Mouse (Mus musculus): ENCODE data around the gene Lamb3.

Gene Lamb3

DNA sequence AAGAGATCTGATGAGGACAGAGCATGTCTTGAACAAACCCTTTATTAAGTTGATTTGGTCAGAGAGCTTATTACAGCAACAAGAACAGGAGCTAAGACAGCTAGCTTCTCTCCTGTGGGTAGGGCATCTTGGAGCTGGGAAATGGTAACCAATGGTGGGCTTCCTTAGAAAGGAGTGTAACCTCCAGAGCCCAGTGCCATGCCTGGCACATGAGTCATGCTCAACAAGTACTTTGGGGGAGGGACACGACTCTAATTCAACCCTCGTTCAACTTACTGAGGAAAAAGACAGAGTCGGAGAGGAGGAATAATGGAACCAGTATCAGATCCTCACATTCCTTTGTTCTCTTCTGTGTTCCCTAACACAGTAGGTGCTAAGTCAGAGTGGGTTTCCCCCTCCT lies 112.2 kb downstream of the Lamb3 start:
- DNase-seq, result no peak

DNA sequence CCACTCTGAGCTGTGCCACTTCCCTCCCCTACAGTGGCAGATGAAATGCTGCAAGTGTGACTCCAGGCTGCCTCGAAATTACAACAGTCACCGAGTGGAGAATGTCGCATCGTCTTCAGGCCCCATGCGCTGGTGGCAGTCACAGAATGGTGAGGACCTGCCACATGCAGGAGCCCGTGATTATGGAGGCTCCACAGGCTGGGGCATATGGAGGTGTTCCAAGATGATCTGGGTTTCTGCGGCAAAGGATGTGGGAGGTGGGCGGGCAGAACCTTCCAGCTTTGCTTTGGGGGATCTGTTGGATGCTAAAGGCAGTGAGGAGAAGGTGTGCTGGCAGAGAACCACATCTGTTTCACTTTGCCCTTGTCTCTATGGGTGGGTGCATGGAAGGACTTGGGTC lies 112.9 kb downstream of the Lamb3 start:
- no peak for DNase-seq

DNA sequence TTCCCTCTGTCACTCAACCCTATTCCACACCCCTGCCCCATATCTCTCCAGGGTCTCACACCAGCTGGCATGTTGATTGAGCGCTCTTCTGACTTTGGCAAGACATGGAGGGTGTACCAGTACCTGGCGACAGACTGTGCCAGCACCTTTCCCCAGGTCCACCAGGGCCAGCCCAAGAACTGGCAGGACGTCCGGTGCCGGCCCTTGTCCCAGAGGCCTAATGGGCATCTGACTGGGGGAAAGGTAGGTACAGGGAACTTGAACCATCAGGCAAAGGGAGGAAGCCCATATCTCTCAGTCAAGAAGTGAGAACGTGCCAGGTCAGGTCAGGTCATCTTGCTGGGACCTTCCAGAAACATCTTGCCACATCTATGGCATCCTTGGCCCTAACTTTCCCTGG lies 116.2 kb downstream of the Lamb3 start:
- DNase-seq, result no peak

DNA sequence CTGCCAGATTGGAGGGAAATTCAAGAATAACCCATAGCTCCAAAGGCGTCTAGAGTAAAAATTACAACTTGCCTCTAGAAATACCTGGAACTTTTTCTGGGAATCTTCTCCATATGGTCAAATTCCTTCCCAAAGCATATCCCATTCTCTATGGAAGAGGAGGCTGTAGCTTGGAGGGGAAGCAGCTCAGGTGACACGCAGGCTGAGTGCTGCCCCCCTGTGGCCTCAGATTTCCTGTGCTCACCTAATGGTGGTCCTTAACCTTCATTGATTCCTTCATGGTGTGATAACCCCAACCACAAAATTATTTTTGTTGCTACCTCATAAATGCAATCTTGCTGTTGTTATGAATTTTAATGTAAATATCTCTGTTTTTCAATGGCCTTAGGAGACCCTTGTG lies 116.7 kb downstream of the Lamb3 start:
- peak; percentile 77 for DNase-seq

DNA sequence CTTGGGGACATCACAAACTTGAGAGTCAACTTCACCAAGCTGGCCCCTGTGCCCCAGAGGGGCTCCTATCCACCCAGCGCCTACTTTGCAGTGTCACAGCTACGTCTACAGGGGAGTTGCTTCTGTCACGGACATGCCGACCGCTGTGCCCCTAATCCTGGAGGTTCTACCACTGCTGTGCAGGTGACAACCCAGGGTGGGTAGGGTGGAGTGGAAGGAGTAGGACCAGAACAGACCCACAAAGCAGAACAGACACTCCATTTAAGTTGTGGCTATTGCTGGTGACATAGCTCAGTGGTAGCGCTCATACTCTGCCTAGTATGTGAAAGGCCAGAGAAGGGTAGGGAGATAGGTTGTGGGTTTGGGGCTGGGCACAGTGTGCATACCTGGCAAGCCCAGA lies 118.4 kb downstream of the Lamb3 start:
- DNase-seq, result no peak

DNA sequence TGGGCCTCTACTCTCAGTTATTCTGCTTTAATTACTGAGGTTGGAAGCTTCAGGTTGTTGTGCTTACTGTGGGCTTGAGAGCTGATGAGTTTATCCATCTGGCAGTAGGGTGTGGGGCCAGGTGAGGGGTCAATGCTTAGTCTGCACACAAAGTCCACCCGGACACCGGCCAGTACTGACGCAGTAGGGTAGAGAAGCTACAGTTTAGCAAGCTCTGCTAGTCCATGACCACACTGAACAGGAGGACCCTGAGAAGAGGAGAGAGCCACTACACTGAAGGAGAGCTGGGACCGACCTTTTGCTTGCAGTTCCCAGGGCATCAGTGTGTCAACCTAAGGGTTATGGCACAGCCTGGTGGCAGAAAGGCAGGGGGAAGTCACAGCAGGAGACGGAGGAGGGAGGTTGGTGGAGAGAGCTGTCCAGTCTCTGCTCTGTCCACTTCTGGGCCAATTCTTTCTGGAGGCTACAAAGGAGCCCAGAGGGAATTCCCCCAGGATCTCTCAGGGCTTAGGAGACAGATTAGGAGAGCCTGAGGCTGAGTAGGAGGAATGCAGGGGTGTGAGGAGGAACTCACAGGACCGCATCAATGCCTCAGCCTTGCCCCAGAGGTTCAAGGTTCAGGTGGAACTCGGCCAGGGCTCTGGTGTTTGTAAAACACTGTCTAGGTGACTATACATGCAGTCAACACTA lies 119.1 kb downstream of the Lamb3 start:
- no peak for DNase-seq

DNA sequence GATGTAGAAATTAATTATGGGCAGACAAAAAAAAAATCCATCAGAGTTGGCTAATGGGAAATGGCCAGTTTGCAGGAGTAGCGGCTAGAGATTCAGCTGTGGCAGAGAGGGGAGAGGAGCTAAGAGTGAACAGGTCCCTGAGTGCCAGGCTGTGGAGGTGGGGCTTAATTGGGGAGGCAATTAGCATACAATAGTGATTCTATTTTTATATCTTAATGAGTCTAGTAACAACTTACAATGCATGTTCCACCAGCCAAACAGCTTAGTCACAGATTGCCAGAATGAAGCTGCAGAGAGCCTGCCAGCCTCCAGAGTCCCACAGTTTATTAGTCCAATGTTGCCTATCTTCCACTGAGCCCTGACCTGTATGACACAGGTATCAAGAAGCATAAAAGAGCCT lies 119.7 kb downstream of the Lamb3 start:
- no peak for DNase-seq

DNA sequence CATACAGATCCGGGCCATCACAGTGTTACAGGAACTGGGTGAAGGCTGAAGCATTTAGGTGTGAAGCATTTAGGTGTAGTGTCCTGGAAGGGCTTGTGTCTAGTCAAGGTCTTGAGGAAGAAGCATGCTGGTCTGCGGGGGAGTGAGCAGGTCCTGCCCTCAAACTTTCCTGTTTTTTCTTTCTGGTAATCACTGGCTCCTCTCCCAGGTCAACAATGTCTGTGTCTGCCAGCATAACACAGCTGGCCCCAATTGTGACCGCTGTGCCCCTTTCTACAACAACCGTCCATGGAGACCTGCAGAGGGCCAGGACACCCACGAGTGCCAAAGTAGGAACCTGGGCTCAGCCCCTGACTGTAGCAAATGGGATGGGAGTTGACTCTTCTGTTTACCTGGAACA lies 120.2 kb downstream of the Lamb3 start:
- no peak for DNase-seq

DNA sequence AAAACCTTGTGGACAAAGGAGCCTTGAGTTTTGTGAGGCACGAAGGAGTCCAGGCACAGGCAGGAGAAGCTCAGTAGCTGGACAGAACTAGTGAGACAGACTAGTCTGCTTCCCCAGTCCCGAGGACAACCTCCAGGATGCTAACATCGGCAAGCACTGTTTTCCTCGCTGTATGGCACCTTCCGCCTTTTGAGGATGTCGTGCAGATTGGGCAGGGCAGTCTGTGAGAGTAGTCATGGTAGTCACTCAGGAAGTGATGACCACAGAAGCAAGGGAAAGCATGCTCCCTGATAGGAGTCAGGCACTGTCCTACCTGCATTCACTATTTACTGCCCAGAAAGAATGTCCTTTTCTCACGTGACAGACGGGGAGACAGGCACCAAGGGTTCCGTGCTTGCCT lies 122.1 kb downstream of the Lamb3 start:
- DNase-seq, result no peak

DNA sequence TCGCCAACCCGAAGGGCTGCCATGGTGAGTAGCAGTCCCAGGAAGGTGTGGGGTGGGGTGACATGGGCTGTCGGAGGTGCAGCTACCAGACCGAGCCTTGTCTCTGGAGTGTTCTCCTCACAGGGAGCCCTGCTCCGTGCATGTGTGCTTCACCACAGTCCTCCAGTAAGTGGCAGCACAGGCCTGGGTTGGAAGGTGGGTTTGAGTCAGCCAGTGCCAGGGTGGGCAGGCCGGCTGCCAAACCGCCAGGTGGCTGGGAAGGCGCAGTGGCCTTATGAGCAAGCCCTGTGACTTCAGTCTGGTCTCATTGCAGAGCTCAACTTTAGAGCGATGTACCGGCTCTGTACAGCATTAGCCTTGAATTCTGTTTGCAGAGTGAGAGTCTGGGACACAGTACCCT lies 122.7 kb downstream of the Lamb3 start:
- peak; percentile 55 for DNase-seq

DNA sequence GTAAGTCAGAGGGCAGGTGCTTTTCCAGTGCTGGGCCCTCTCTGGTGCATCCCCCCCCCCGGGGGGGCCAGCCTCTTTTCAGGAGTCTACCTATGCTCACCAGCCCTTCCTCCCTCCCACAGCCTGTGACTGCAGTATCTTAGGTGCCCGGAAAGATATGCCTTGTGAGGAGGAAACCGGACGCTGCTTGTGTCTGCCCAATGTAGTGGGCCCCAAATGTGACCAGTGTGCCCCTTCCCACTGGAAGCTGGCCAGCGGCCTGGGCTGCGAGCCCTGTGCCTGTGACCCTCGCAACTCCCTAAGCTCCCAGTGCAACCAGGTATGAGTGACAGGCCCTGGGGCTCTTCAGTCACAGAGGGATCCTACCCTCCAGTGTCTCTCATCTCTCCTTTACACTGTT lies 123.1 kb downstream of the Lamb3 start:
- no peak for DNase-seq

DNA sequence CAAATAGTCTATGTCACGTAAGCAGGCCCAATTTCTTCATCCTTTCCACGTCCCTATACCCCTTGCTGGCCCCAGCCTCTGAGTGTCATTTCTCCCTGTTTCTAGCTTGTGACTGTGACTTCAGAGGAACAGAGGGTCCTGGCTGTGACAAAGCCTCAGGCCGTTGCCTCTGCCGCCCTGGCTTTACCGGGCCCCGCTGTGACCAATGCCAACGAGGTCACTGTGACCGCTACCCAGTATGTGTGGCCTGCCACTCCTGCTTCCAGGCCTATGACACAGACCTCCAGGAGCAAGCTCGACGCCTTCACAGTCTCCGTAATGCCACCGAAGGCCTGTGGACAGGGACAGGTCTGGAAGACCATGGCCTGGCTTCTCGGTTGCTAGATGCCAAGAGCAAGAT lies 124.5 kb downstream of the Lamb3 start:
- DNase-seq, result no peak

DNA sequence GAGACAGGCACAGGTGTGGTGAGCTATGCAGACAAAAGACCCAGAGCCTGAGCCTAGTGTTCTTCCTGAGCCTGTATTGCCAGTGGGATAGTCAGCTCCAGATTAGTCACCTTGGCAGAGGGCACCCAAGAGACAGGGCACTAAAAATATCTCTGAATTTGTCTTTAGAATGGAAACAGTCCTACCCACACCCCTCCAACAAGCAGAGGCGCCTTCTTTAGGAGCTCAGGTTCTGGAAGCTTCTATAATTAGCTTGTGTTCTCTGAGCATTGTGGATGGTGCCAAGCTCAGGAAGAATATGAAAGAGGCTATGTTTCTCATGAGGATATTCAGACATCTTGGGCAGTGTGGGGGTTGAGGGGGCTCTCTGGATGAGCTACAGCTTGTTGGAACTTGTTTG lies 125.2 kb downstream of the Lamb3 start:
- no peak for DNase-seq

DNA sequence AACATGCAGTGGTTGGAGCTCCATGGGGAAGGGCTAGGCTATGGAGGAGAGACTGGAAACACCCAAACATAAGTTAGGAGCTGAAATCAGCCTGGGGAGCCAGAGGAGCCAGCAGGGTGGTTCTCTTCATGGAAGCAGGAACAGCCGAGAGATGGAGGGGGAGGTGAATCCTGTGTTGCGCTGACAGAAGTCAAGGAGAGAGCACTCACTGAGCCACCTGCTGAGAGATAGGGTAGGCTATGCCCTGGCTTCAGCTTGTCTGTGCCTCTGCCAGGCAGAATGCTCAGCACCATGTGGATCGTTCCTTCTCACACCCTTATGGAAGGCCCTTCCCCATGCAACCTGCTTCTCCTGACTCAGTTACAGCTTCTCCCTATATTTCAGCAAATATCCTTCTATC lies 126.3 kb downstream of the Lamb3 start:
- DNase-seq, result no peak

DNA sequence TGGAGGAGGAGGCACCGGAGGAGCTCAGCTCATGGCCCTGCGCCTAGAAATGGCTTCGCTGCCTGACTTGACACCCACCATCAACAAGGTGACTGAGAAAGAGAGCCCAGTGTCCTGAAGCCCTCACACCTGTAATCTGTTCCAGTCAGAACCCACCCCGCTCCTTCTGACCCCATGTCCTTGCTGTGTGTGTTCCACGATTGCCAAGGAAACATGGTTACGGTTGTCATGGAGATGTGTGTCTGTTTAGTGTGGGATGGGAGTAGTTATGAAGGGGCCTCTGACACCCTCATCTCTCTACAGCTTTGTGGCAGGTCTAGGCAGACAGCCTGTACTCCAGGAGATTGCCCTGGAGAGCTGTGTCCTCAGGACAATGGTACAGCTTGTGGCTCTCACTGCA lies 127.0 kb downstream of the Lamb3 start:
- no peak for DNase-seq

DNA sequence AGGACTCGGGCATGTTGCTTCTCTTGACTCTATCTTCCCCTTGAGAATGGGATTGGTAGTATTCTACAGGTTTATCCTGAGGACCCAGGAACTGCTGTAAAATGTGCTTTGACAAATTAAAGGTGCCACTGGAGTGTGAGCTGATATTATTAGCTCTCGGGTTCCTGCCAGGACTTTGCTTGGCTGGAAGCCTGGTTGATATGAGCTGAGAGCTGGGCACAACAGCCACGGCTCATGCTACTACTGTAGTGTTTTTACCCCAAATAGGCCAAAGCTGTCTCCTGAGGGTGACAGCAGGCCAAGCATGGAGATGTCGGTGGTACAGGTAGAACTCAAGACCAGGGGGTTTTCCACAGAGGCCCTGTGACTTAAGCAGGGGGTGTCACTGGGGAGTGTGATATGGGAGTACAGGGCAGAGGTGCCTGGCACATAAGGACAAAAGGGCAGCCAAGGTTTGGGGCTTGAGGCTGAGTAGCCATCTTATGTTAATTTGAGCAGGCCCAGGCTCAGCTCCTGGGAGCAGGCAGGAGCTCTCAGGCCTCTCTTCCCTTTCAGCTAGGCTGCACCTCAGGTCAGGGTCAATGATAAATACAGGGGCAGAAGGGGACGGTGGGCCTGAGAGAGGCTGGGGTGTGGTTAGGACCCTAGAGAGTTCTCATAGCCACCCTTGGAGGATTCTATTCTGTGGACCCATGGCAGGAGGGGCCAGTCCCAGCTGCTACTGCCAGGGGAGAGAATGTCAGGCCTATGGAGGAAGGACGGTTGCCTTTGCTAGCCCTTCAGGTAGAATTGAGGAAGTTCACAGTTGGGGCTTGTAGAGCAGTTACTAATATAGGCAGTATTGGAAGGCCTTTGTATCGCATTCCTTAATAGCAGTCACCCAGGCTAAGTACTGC lies 128.9 kb downstream of the Lamb3 start:
- DNase-seq, result no peak

DNA sequence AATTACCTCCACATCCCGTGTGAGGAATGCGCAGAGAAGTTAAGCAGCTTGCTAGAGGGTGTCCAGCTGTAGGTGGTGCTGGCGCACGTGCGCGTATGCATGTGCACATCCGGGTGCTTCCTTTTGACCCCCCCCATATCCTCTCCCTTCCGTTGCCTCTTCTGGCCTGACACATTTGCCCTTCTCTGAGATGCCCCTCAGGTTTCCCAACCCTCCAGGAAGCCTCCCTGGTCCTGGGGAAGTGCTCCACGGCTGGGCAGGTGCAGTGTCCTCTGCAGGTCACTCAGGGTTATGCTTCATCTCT lies 129.5 kb downstream of the Lamb3 start:
- no peak for DNase-seq

DNA sequence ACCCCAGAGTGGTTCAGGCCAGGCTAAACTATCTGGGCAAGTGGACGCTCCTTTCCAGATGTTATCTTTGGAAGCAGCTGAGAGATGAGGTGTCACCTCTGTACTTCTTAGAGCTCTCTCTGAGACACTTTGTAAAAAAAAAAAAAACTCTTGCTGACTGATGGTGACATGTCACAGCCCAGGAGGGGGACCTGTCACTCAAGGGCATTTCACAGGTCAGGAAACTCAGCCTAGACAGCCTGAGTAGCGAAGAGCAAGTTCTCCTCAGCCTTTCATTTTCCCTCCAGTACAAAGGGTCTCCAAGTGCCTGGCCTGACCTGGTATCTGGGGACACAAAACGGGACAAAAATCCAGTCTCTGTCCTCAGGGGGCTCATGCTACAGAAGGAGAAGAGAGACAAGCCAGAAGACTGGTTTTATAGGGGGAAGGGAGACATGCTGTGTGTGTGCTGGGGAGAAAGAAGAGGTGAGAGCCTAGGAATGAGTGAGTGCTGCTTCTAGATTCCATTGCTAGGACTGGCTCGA lies 130.3 kb downstream of the Lamb3 start:
- DNase-seq, result no peak

DNA sequence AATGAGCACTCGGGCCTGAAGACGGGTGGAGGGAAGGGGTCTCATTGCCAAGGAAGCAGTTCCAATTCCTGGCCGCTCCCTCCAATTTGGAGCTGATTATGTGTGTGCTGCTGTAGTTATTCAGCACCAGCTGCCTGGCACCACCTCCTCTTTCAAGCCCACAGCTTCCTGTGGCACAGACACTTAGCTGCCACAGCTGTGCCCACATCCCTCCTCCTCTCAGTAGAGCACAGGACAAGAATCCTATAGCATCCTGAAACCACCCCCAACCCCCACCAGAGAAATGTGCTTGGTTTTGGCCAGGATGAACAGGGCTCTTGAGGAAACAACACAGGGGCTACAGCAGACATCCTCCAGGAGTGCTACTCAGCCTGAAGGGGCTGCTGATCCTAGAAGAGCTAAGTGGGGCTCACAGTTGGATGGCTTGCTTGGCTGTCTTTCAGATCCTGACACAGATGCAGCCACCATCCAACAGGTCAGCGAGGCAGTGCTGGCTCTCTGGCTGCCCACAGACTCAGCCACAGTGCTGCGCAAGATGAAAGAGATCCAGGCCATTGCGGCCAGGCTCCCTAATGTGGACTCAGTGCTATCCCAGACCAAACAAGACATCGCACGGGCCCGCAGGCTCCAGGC lies 131.0 kb downstream of the Lamb3 start:
- DNase-seq, result no peak

DNA sequence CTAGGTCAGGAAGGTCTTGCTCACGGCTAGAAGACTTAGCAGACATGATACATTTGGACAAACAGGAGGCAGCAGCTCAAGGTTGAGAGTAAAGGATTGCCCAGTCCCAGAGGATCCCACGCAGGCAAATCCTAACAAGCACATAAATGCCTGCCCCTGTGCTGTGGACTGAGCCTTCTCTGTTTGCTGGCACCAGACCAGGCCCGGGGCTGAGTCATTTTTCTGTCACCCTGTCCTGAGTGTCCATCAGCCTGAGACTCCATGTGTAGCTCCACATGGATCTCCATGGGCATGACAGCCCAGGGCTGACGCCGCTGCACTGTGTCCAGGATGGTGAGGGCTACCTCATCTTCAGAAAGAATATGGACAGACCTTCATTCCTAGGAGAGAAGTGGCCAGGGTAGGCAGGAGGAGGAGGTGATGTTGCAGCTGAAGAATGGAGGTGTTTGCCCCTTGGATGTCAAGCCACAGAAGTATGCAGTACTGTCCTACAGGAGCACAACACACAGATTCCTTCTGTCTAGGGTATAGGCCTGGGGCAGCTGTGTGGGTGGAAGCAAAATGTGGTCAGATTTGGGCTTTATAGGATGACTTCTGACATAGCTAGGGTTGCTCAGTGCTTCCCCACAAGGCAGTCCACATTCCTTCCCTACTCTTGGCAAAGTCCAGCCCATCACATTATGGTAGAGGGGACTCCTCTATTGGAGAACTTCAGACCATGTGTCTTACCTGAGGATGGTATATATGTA lies 134.9 kb downstream of the Lamb3 start:
- no peak for DNase-seq

DNA sequence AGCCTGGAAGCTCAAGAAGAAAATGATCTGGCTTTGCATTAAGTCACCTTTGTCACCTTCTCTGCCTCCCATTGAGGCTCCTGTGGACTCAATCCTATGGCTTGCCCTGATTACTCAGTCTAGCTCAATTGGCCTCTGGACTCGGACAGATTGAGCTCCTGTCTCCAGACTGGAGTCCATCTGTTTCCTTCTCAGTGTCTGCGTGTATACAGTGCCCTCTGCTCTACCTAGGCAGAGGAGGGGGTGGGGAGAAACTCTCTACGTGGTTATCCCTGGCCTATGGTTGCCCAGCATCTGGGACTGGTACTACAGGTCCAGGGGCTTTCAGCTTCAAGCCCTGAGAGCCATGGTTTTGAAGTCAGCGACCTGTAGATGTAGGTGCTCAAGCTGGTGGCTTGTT lies 136.4 kb downstream of the Lamb3 start:
- DNase-seq, result no peak

DNA sequence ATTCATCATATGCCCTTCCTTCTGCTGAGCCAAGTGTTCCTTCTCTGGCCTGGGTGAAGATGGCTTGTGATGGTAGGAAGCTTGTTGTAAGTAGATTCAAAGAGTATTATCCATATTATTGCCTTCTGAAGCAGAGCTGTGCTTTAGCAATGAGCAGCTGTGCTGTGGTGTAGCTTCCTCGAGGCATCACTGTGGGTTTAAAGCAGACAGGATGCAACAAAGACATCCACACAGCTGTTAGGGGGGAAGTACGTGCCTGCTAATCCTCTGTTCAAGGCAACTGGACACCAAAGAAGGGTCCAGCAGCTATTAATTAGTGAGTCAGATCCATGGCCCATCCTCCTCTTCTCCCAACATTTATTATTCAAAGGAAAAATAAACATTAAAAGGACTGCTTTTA lies 137.5 kb downstream of the Lamb3 start:
- no peak for DNase-seq

DNA sequence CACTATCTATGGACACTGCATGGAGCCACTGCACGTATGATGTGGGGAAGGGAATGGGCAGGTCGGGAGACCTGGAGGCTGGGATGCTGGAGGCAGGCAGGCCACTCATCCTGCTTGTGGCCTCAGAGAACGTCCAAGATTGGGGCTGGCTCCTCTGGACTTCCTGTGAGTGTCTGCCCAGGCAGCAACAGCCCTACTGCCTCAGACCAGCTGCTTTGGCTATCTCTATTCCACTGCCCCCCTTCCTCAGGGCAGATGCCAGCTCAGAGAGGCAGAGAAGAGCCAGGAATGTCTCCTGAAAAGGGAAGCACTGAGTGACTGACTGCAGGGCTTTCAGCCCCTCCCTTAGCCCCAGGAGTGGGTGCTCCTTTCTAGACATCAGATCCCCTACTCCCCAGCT lies 139.4 kb downstream of the Lamb3 start:
- no peak for DNase-seq
